Mouse (Mus musculus) heart, embryonic 14.5 days (tissue): ENCODE data around the gene Trit1. TPM values are rescaled to one million over a fixed set of nuclear protein-coding genes. Genes with fewer than 3 reads are reported as not detected.
A peak's percentile ranks its signal among the peaks of the same experiment; 100 is the strongest.

Source experiments
- ATAC-seq: fragments of 200-750 bp; cut with Nextera tagmentation; 2 replicates; pipeline ENCODE4 v1.8.0; 2017; ENCODE audit warnings: low read depth, moderate TSS enrichment; ENCODE audit not compliant: insufficient number of reproducible peaks, insufficient read depth, low FRiP score
- H3K27ac ChIP-seq, 2 experiments: fragments of 200-500 bp in 1 of 2; fragments of 300-500 bp in 1 of 2; sonication (generic) in 1 of 2; replicated peaks in 1 of 2; 2 replicates each; pipeline ENCODE4 v1.5.1; 2012 to 2014; ENCODE audit warnings: low read depth in 2 of 2, low read length in 2 of 2, control low read depth in 1 of 2, mild to moderate bottlenecking in 1 of 2, mixed read lengths in 1 of 2; ENCODE audit not compliant: control insufficient read depth in 1 of 2, insufficient read depth in 1 of 2
- H3K27me3 ChIP-seq: fragments of 300-500 bp; sonication (generic); 2 replicates; pipeline ENCODE4 v1.6.1; 2014; ENCODE audit warnings: mild to moderate bottlenecking, low read length, control low read depth; ENCODE audit not compliant: control insufficient read depth, insufficient read depth
- H3K36me3 ChIP-seq: fragments of 300-500 bp; sonication (generic); 2 replicates; pipeline ENCODE4 v1.6.1; 2014; ENCODE audit warnings: mild to moderate bottlenecking, control low read depth, low read length, mixed read lengths; ENCODE audit not compliant: control insufficient read depth, insufficient read depth
- H3K4me1 ChIP-seq, 2 experiments: fragments of 200-500 bp in 1 of 2; fragments of 300-500 bp in 1 of 2; sonication (generic) in 1 of 2; 2 replicates each; pipeline ENCODE4 v1.6.1; 2012 to 2014; ENCODE audit warnings: low read length in 2 of 2, control low read depth in 1 of 2, mixed read lengths in 1 of 2; ENCODE audit not compliant: control insufficient read depth in 2 of 2, insufficient read depth in 2 of 2
- H3K4me2 ChIP-seq: fragments of 300-500 bp; sonication (generic); 2 replicates; pipeline ENCODE4 v1.6.1; 2014; ENCODE audit warnings: mild to moderate bottlenecking, low read length
- H3K4me3 ChIP-seq, 2 experiments: fragments of 200-500 bp in 1 of 2; fragments of 300-500 bp in 1 of 2; sonication (generic) in 1 of 2; 2 replicates each; pipeline ENCODE4 v1.5.1; 2012 to 2014; ENCODE audit warnings: low read length in 2 of 2, mild to moderate bottlenecking in 2 of 2, control low read depth in 1 of 2, low read depth in 1 of 2, moderate library complexity in 1 of 2; ENCODE audit not compliant: control insufficient read depth in 1 of 2, insufficient read depth in 1 of 2
- H3K9ac ChIP-seq: fragments of 300-500 bp; sonication (generic); 2 replicates; pipeline ENCODE4 v1.6.1; 2014; ENCODE audit warnings: mild to moderate bottlenecking, low read length
- H3K9me3 ChIP-seq: fragments of 300-500 bp; sonication (generic); 2 replicates; pipeline ENCODE4 v1.6.1; 2016; ENCODE audit warnings: low read length, control low read depth; ENCODE audit not compliant: control insufficient read depth
- WGBS: fragments of 180-500 bp; shearing (Covaris S2); extraction: QIAGEN DNeasy Blood & Tissue Kit; methylation state at CpG from one replicate; pipeline ENCODE4 v1.1.7; 2014; 5-methylcytosine and 5-hydroxymethylcytosine counted together
- polyA plus RNA-seq: library from polyadenylated mRNA; unstranded; fragments of >200 nt; fragmentation: Nextera tagmentation; extraction: Ambion mirVana; gene quantifications from 2 replicates; pipeline ENCODE4 v1.2.1, GENCODE M21; 2014

Gene Trit1
- polyA plus RNA-seq, 1 experiment from 2014 or later, result 12.1 TPM

DNA sequence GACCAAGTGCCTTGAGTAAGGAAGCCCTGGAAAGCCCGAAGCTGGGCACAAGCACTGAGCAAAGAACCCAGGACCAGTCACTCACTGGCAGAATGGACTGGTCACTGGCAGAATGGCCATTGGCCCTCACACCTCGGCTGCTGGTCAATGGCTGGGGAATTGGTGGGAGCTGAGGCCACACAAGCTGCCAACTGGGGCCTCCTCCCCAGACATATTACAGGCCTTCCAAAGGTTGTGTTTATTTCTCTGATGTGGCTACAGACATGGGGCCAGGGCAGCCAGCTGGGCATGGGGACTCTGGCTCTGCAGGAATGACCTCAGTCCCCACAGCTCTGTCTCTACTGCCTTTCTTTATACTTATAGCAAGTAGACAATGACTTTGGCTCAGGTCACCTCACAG, 37.5 kb upstream of the Trit1 start:
- Histone ChIP-seq H3K27me3 (peaks cover 16% of the 10 kb centered on the region; the same call in 1 of the 2 replicates), H3K4me3 (no peak overlapping the region), H3K4me2 (no peak overlapping the region), H3K9ac (no peak overlapping the region), H3K27ac (no peak overlapping the region), H3K36me3 (no peaks in the 10 kb centered on the region), H3K4me1 (peaks cover 6 to 7% of the 10 kb centered on the region in 2 experiments), H3K9me3 (no peaks in the 10 kb centered on the region)
- 69% methylated on average over 2 of the region's 2 CpGs for WGBS
- ATAC-seq, result no peak

DNA sequence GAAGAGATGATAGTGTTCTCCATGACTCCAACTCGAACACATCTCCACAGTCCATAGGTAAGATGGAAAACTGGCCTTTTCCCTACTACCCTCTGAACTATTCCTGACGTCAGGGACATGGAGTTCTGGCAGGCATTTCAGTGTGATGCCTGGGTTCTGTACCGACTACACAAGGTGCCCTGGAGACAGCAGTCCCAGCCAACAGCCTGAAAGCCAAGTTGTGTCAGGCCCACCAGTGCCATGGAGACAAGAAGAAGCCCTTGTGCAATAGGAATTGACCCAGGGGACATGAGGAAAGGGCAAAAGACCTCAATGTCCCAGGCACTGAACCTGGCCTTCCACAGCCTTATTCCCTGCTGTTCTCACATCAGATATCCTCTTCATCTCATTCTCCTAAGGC, 36.6 kb upstream of the Trit1 start:
- Histone ChIP-seq H3K36me3 (no peaks in the 10 kb centered on the region), H3K4me3 (no peak overlapping the region), H3K9ac (no peak overlapping the region), H3K27ac (no peak overlapping the region), H3K4me2 (no peak overlapping the region), H3K9me3 (no peaks in the 10 kb centered on the region), H3K4me1 (peaks cover 6 to 7% of the 10 kb centered on the region in 2 experiments), H3K27me3 (peaks cover 25% of the 10 kb centered on the region)
- WGBS, result 71% methylated on average over 3 of the region's 3 CpGs
- ATAC-seq, result no peak

DNA sequence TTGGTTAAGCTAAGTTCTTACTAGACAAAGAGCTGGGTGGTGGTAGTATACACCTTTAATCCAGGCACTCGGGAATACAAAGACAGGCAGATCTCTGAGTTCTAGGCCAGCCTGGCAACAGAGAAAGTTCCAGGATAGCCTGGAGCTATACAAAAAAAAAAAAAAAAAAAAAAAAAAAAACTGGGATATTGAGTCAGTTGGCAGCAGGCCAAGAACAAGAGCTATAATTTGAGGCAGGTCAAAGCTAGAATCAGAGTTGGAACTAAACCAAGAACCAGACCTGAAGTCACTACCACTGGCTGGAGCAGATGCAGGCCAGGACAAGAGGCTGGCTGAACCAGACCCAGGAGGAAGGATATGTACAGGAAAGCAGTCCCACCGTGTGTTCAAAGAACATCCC, 35.7 kb upstream of the Trit1 start:
- no peak overlapping the region for H3K4me2 ChIP-seq
- no peak overlapping the region for H3K27ac ChIP-seq
- ATAC-seq, result no peak
- peaks cover 6 to 7% of the 10 kb centered on the region in 2 experiments for H3K4me1 ChIP-seq
- no peak overlapping the region for H3K4me3 ChIP-seq
- no peaks in the 10 kb centered on the region for H3K36me3 ChIP-seq
- H3K9me3 ChIP-seq, result no peaks in the 10 kb centered on the region
- H3K9ac ChIP-seq, result no peak overlapping the region
- peaks cover 26% of the 10 kb centered on the region for H3K27me3 ChIP-seq
- WGBS, result 86% methylated on average over 2 of the region's 2 CpGs

DNA sequence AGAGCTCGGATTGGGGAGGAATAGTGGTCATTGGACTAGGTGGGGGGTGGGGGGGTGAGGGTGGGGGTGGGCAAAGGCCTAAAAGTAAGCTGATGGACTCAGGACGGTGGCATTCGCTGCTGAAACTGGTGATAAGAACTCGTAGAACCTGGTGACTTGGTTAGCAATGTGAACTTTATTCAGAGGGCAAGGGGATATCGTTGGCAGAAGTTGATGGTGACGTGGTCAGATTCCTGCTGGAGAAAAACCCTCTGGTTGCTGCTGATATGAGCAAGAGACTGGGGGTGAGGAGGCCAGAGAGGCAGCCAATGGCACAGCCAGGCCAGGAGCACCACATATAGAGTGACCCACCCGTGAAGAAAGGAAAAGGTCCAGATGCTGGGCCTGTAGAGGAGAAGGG, 35.2 kb upstream of the Trit1 start:
- no peak overlapping the region for H3K27ac ChIP-seq
- H3K9me3 ChIP-seq, result no peaks in the 10 kb centered on the region
- no peaks in the 10 kb centered on the region for H3K36me3 ChIP-seq
- peaks cover 6 to 7% of the 10 kb centered on the region in 2 experiments for H3K4me1 ChIP-seq
- H3K27me3 ChIP-seq, result peaks cover 26% of the 10 kb centered on the region
- no peak overlapping the region for H3K9ac ChIP-seq
- no peak for ATAC-seq
- H3K4me2 ChIP-seq, result no peak overlapping the region
- WGBS, result 53% methylated on average over 7 of the region's 7 CpGs
- no peak overlapping the region for H3K4me3 ChIP-seq

DNA sequence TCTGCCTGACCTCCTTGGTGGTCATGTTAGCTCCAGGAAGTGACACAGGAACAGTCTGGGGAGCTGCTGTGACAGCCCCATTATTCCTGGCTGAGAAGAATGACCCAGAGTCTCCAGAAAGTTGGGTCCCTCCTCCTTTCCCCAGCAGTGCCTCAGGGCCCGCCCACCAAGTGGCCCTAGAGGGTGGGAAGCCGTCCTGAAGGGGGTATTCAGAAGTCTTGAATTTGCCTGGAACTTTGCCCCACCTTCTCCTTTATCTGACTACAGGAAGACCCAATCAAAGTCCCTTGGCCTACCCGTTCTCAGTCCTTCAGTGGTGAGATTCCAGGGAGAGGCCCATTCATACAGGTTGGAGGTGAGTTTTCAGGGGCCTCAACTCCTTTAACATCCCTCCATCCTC, 34.5 kb upstream of the Trit1 start:
- H3K9ac ChIP-seq, result no peak overlapping the region
- no peaks in the 10 kb centered on the region for H3K36me3 ChIP-seq
- no peaks in the 10 kb centered on the region for H3K9me3 ChIP-seq
- no peak overlapping the region for H3K4me3 ChIP-seq
- peaks cover 6 to 7% of the 10 kb centered on the region in 2 experiments for H3K4me1 ChIP-seq
- no peak overlapping the region for H3K4me2 ChIP-seq
- no peak for ATAC-seq
- peaks cover 26% of the 10 kb centered on the region for H3K27me3 ChIP-seq
- H3K27ac ChIP-seq, result no peak overlapping the region
- WGBS, result 59% methylated on average over 3 of the region's 3 CpGs

DNA sequence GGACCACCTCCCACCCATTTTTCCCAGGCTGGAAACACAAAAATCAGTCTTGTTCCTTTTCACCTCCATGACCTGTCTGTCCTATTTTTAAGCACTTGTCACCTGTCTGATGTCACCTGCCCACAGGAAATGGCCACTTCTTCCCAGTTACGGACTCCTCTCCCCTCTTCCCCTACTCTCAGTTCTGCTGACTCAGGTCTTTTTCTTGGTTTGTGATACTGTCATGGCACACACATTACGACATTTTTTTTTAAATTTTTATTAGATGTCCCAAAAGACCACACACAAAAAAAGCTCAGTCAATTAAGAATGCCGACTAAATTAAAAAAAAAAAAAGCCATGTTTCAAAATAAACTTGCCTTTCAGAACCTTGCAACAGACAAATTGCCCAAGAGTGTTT, 33.9 kb upstream of the Trit1 start:
- Histone ChIP-seq H3K36me3 (no peaks in the 10 kb centered on the region), H3K27ac (no peak overlapping the region), H3K27me3 (peaks cover 26% of the 10 kb centered on the region), H3K4me1 (peaks cover 6 to 7% of the 10 kb centered on the region in 2 experiments), H3K9me3 (no peaks in the 10 kb centered on the region), H3K4me2 (no peak overlapping the region), H3K9ac (no peak overlapping the region), H3K4me3 (no peak overlapping the region)
- ATAC-seq, result no peak
- 82% methylated on average over 3 of the region's 3 CpGs for WGBS

DNA sequence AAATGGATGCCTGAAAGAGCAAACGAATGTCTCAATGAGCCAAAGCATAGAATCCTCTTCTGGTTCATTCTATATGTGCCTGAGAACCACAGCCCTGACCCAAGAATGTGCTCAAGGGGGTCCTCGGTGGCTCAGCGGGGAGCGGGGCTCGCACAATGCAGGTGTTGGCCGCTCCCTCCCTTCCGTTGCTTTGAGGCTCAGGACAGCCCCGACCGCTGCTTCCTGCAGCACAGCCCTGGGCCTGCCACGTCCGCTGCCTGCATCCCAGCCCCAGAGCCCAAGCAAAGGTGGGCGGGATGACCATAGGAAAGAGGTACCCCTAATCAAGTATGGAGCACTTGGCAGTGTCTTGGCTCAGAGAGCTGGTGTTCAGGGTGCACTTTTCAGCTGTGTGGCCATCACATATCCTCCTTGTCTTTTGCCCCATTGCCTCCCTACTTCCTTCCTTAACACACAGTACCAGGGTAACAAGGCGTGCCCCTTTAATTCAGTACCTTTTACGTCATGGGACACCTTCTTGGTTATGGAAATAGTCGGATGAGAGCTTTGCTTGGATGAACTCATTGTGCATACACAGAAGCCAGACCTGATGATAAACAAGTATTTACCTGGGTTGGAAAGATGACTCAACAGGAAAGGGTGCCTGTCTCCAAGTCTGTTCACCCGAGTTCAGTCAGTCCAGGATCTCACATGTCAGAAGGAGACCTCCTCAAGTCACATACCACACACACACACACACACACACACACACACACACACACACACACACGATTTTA, 32.7 kb upstream of the Trit1 start:
- peak overlapping the region; percentile 26 for H3K4me2 ChIP-seq
- H3K4me3 ChIP-seq, result no peak overlapping the region
- H3K27ac ChIP-seq, result no peak overlapping the region
- H3K4me1 ChIP-seq, result peaks cover 6 to 7% of the 10 kb centered on the region in 2 experiments
- no peaks in the 10 kb centered on the region for H3K36me3 ChIP-seq
- no peaks in the 10 kb centered on the region for H3K9me3 ChIP-seq
- 23% methylated on average over 17 of the region's 17 CpGs for WGBS
- no peak for ATAC-seq
- peaks cover 26% of the 10 kb centered on the region for H3K27me3 ChIP-seq
- no peak overlapping the region for H3K9ac ChIP-seq

DNA sequence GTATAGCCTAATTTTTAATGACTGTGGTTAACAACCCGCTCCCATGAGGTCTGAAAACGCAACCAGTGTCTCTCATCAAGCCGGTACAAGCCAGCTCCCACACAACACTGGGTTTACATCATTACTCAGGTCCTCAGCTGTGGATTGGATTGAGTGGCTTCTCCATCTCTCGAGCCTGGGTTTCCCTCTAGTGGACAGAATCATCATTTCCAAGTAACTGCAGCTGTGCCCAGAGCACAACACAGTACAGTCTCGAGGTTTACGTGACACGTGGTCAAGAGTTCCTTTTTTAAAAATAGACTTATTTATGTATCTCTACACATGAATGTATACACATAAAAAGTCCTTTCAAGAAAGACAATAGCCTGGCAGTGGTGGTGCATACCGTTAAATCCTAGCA, 31.3 kb upstream of the Trit1 start:
- Histone ChIP-seq H3K4me1 (peaks cover 6 to 7% of the 10 kb centered on the region in 2 experiments), H3K9ac (no peak overlapping the region), H3K4me2 (no peak overlapping the region), H3K4me3 (no peak overlapping the region), H3K36me3 (no peaks in the 10 kb centered on the region), H3K9me3 (no peaks in the 10 kb centered on the region), H3K27me3 (peaks cover 26% of the 10 kb centered on the region), H3K27ac (no peak overlapping the region)
- 29% methylated on average over 8 of the region's 8 CpGs for WGBS
- peak; percentile 70; the same call in 1 of the 2 replicates for ATAC-seq
